Mouse (Mus musculus): ENCODE measurements around the gene Kdm1a. TPM values are rescaled to one million over a fixed set of nuclear protein-coding genes. Genes with fewer than 3 reads are reported as not detected.
A peak's percentile ranks its signal among the peaks of the same experiment; 100 is the strongest.

Gene Kdm1a
- total RNA-seq, 1 experiment from 2014 or later: 40.7 TPM

- DNase-seq: no peak
Measured at GRCm38 (mm10) chr4:136545151-136545550, 57.4 kb downstream of the Kdm1a start.

GRCm38 (mm10) chr4:136526412-136526811 is 76.1 kb downstream of the Kdm1a start:
- peak; percentile 74 for DNase-seq

- DNase-seq: no peak
Measured at GRCm38 (mm10) chr4:136524309-136524708, 78.2 kb downstream of the Kdm1a start.

- DNase-seq: no peak
Measured at GRCm38 (mm10) chr4:136521898-136522297, 80.6 kb downstream of the Kdm1a start.

GRCm38 (mm10) chr4:136519866-136520265 is 82.7 kb downstream of the Kdm1a start:
- DNase-seq: no peak

GRCm38 (mm10) chr4:136518576-136518975 is 83.9 kb downstream of the Kdm1a start:
- DNase-seq: no peak

- no peak for DNase-seq
Measured at GRCm38 (mm10) chr4:136518141-136518540, 84.4 kb downstream of the Kdm1a start.

GRCm38 (mm10) chr4:136512905-136513304 is 89.6 kb downstream of the Kdm1a start:
- DNase-seq: peak; percentile 53

GRCm38 (mm10) chr4:136511708-136512107 is 90.8 kb downstream of the Kdm1a start:
- peak; percentile 38 for DNase-seq

- DNase-seq: peak; percentile 42
Measured at GRCm38 (mm10) chr4:136509857-136510256, 92.7 kb downstream of the Kdm1a start.

GRCm38 (mm10) chr4:136505426-136506215 is 96.9 kb downstream of the Kdm1a start:
- no peak for DNase-seq

Small RNA genes lying within 50 kb of the gene (microRNA-seq; reads per million reads assigned to microRNA genes)
- 0 reads per million in 2 experiments for gene Gm22180

Other genes starting within 250 kb of the Kdm1a start
- 0.15 TPM in 1 of 2 replicates, not detected in the other for gene Htr1d, start 179.2 kb downstream of the Kdm1a start, total RNA-seq (2021)
- gene 6030445D17Rik, start 140.5 kb downstream of the Kdm1a start, total RNA-seq (2021): 0.56 and 0.70 TPM in 2 replicates
- 34.4 and 34.6 TPM in 2 replicates for gene Luzp1, start 133.0 kb downstream of the Kdm1a start, total RNA-seq (2021)
- gene Tex46, start 7.7 kb upstream of the Kdm1a start, total RNA-seq (2021): not detected in 2 replicates
- gene Lactbl1, start 19.9 kb upstream of the Kdm1a start, total RNA-seq (2021): not detected in 2 replicates
- gene Ephb2, start 233.3 kb upstream of the Kdm1a start, total RNA-seq (2021): 10.3 and 11.3 TPM in 2 replicates